Mouse (Mus musculus) stomach, embryonic 16.5 days (tissue): Measurements from ENCODE around the gene Ntrk2. TPM values are rescaled to one million over a fixed set of nuclear protein-coding genes. Genes with fewer than 3 reads are reported as not detected.

ENCODE experiments used
- ATAC-seq: fragments of 200-750 bp; cut with Nextera tagmentation; 2 replicates; pipeline ENCODE4 v1.8.0; 2017; ENCODE audit warnings: moderate number of reproducible peaks, moderate TSS enrichment; ENCODE audit not compliant: insufficient read depth, low FRiP score
- H3K27ac ChIP-seq: fragments of 300-500 bp; sonication (generic); 2 replicates; pipeline ENCODE4 v1.5.1; 2014; ENCODE audit warnings: low read length
- H3K27me3 ChIP-seq: fragments of 300-500 bp; sonication (generic); 2 replicates; pipeline ENCODE4 v1.6.1; 2014; ENCODE audit warnings: low read length, control low read depth, mixed read lengths; ENCODE audit not compliant: control insufficient read depth, insufficient read depth
- H3K36me3 ChIP-seq: fragments of 300-500 bp; sonication (generic); 2 replicates; pipeline ENCODE4 v1.6.1; 2014; ENCODE audit warnings: low read length; ENCODE audit not compliant: control insufficient read depth, insufficient read depth
- H3K4me1 ChIP-seq: fragments of 300-500 bp; sonication (generic); 2 replicates; pipeline ENCODE4 v1.6.1; 2014; ENCODE audit warnings: low read length, control low read depth, mixed read lengths; ENCODE audit not compliant: control insufficient read depth, insufficient read depth
- H3K4me2 ChIP-seq: fragments of 300-500 bp; sonication (generic); 2 replicates; pipeline ENCODE4 v1.6.1; 2014; ENCODE audit warnings: low read depth, low read length, mixed read lengths
- H3K4me3 ChIP-seq: fragments of 300-500 bp; sonication (generic); replicated peaks from 2 replicates; pipeline ENCODE4 v1.5.1; 2014; ENCODE audit warnings: mild to moderate bottlenecking, low read length
- H3K9ac ChIP-seq: fragments of 300-500 bp; sonication (generic); 2 replicates; pipeline ENCODE4 v1.6.1; 2014; ENCODE audit warnings: low read length
- H3K9me3 ChIP-seq: fragments of 300-500 bp; sonication (generic); replicated peaks from 2 replicates; pipeline ENCODE4 v1.6.1; 2016; ENCODE audit warnings: low read length, control low read depth; ENCODE audit not compliant: control insufficient read depth
- WGBS: fragments of 180-500 bp; shearing (Covaris S2); extraction: QIAGEN DNeasy Blood & Tissue Kit; methylation state at CpG from one replicate; pipeline ENCODE4 v1.1.7; 2014; 5-methylcytosine and 5-hydroxymethylcytosine counted together
- polyA plus RNA-seq: library from polyadenylated mRNA; unstranded; fragments of >200 nt; fragmentation: Nextera tagmentation; extraction: Ambion mirVana; gene quantifications from 2 replicates; pipeline ENCODE4 v1.2.1, GENCODE M21; 2015

Gene Ntrk2
- polyA plus RNA-seq, 1 experiment from 2014 or later: 8.0 TPM

DNA sequence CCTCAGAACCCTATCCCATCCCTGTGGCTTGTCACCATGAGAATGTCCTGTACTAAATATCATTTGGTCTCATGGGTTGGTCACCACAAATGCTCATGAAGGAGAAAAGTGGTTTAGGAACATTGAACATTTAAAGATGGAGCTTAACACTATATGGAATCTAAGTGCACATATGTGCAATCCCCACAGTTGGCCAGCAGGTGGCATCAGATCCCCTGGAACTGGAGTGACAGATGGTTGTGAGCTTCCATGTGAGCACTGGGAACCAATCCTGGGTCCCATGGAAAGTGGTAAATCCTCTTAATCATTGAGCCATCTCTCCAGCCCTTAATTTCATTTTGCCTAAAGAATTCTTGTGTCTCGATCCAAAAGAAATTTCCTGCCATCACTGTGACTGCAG is 308.3 kb downstream of the Ntrk2 start:
- no peaks in the 10 kb centered on the region for H3K4me1 ChIP-seq
- 89% methylated on average over 1 of the region's 1 CpGs for WGBS
- H3K9ac ChIP-seq: no peak overlapping the region
- ATAC-seq: no peak
- no peak overlapping the region for H3K4me3 ChIP-seq
- no peak overlapping the region for H3K4me2 ChIP-seq
- no peaks in the 10 kb centered on the region for H3K36me3 ChIP-seq
- H3K27ac ChIP-seq: no peak overlapping the region
- H3K9me3 ChIP-seq: peaks cover 2% of the 10 kb centered on the region; the same call in 1 of the 2 replicates
- H3K27me3 ChIP-seq: no peaks in the 10 kb centered on the region

DNA sequence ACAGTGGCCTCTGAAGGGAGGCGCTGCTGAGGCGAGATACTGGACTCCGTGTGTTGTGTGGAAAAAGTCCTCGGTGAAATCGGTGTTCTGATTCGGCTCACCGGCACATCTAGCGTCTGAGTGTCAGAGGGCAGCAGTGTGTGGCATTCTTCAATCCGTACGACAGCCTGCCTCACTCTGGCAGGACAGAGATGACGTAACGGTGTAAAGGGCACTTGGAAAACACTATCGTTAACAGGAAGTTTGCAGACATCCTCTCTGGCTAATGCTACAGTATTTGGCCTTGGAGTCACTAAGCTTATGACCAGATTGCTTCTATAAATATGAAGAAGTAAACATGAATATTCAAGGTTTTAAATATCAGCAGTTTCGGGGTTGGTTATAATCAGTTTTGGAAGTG is 309.2 kb downstream of the Ntrk2 start:
- H3K9me3 ChIP-seq: peaks cover 2% of the 10 kb centered on the region; the same call in 1 of the 2 replicates
- no peak for ATAC-seq
- WGBS: 79% methylated on average over 14 of the region's 14 CpGs

DNA sequence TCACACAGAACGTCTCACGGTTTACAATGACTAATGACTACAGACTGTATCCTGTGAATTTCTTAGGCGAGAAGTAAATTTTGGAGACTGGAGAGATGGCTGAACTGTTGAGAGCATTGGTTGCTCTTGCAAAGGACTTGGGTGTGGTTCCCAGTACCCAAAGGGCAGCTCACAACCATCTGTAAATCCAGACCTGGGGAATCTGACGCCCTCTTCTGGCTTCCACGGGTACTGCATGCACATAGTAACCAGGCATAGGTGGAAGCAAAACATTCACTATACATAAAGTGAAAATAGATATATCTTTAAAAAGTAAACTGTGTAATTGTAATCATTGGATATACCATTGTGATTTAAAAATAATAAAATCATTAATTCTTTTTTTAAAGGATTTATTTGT is 310.9 kb downstream of the Ntrk2 start:
- WGBS: 78% methylated on average over 5 of the region's 5 CpGs
- Histone ChIP-seq H3K4me1 (no peaks in the 10 kb centered on the region), H3K4me3 (no peak overlapping the region), H3K9me3 (peaks cover 2% of the 10 kb centered on the region; the same call in 1 of the 2 replicates), H3K9ac (no peak overlapping the region), H3K27me3 (no peaks in the 10 kb centered on the region), H3K36me3 (no peaks in the 10 kb centered on the region), H3K4me2 (no peak overlapping the region), H3K27ac (no peak overlapping the region)
- no peak for ATAC-seq

More for the DNA sequence above, 309.2 kb downstream of the Ntrk2 start:
- no peaks in the 10 kb centered on the region for H3K27me3 ChIP-seq
- no peaks in the 10 kb centered on the region for H3K4me1 ChIP-seq
- H3K4me2 ChIP-seq: no peak overlapping the region
- H3K36me3 ChIP-seq: no peaks in the 10 kb centered on the region
- H3K4me3 ChIP-seq: no peak overlapping the region
- H3K9ac ChIP-seq: no peak overlapping the region
- H3K27ac ChIP-seq: no peak overlapping the region

DNA sequence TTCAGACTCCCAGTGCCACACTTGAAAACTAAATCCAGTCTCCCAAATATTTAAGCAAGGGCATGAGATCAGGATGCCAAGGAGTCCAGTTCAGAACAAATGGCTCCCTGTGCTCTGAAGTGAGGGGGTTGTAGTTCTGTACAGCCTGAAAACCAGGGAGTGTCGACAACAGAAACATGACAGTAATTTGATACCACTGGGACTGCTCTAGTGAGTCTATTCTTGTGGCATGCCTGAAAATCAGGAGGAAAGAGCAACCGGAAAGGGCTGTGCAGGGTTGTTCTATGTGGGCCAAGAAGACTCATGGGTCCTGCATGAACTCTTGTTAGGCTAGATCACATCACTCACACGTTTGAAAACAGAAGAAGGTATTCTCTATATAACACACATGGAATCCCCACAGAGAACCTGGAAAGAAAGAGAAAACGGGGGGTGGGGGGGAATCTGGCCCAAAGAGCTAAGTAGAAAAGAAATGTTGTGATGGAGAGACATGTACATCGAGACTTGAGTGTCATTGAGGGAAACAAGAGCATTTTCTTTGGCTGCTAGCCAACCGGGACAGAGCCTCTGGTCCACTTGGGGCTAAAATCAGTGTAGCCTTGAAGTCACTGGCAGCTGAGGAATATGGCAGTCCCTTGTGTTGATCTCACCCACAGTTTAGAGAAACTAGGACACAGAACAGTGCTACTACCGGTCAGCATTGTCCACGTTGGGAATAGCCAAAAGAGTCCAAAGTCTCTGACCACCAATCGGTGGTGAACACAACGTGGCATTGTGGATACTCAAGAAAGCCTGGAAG is 313.4 kb downstream of the Ntrk2 start:
- WGBS: 75% methylated on average over 10 of the region's 10 CpGs
- Histone ChIP-seq H3K27me3 (no peaks in the 10 kb centered on the region), H3K4me2 (no peak overlapping the region)

DNA sequence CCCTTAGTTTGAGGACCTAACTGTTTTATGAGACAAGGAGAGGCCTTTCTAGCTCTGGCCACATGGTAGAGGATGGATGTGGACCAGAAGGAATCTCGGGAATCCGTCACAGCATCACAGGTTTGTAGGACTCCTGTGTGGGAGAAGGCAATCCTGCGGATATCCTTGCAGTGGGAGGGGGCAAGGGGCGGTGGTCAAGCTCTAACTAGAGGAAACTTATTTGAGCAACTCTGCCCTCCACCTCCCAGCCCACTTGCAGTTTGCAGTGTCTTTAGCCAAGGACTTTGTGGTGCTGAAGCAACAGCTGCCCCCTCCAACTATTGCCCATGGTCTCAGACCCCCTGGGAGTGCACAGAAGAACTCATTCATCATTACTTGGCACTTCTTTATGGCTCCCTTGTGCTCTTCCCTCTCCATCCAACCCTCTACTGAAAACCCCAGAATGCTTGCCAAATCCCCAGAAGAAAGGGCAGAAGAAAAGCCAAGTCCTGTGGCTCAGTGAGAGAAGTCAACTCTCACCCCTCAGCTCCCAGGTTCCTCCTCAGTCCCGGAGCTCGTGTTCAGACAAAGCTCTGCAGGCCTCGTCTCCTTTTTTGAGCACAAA is 336.9 kb downstream of the Ntrk2 start:
- ATAC-seq: no peak
- Histone ChIP-seq H3K9ac (no peak overlapping the region), H3K4me3 (no peak overlapping the region), H3K27ac (no peak overlapping the region), H3K36me3 (no peaks in the 10 kb centered on the region), H3K9me3 (no peaks in the 10 kb centered on the region), H3K4me1 (no peaks in the 10 kb centered on the region), H3K27me3 (no peaks in the 10 kb centered on the region), H3K4me2 (no peak overlapping the region)
- 68% methylated on average over 7 of the region's 7 CpGs for WGBS

More for the DNA sequence above, 313.4 kb downstream of the Ntrk2 start:
- Histone ChIP-seq H3K9me3 (peaks cover 2% of the 10 kb centered on the region; the same call in 1 of the 2 replicates), H3K36me3 (no peaks in the 10 kb centered on the region), H3K9ac (no peak overlapping the region), H3K4me3 (no peak overlapping the region), H3K4me1 (no peaks in the 10 kb centered on the region), H3K27ac (no peak overlapping the region)
- no peak for ATAC-seq

DNA sequence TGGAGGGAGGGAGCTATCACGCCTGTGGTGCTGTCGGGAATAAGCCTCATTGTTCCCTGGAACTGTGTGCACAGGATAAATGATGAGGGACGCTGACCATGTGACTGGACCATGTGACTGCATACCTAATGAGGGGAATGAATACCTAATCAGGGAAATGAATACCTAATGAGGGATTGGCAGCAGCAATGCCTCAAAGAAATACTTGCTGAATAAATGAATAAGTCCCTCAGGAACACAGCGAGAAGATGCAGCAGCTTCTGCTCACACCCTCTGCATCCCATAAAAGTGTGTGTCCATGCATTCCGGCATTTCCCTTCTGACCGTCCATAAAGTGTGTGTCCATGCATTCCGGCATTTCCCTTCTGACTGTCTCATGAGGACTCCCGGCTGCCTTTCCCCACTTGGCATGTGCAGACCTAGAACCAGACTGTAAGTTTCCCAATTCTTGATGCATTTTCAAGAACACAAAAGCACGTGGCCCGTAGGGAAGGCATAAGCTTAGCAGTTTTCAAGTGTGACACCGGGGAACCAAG is 338.0 kb downstream of the Ntrk2 start:
- Histone ChIP-seq H3K27me3 (no peaks in the 10 kb centered on the region), H3K9ac (no peak overlapping the region), H3K4me1 (no peaks in the 10 kb centered on the region), H3K4me2 (no peak overlapping the region), H3K36me3 (no peaks in the 10 kb centered on the region), H3K4me3 (no peak overlapping the region), H3K27ac (no peak overlapping the region), H3K9me3 (no peaks in the 10 kb centered on the region)
- ATAC-seq: no peak
- 66% methylated on average over 11 of the region's 11 CpGs for WGBS

DNA sequence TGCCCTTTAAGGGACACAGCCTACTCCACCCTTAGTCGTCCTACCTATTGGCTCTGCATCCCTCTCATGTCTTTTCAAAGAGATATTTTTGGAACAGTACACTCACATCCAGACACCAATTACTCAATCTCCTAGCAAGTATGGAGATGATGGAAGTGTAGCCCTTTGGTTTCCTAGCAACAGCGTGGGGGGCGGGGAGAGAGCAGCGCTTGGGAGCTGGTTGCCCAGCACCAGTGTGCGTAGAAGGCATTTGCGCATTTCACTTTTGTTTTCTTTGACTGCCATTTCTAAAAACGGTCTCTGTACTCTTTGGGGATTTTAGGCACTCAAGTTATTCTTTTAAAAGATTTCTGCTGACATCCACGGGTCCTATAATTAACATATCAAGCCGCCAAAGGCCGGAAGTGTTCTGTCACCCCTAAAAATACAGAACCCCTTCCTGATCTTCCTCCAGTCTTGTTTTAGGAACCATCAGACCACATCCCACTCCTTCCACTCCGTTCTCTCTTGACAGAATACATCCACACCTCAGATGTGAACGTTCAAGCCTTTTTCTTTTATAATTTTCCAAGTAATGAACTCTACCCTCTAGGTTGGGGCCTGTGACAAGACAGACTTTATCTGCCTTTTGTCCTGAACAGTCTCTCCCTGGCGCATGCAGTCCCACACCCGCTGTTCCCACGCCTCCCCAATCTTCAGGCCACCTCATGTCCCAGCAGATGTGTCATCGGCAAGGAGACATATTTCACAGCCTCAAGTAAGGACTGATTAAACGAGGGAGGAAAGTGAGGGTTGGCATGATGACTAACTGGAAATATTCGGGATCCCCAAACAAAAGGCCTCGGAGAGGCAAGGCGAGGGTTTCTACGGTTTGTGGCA is 339.5 kb downstream of the Ntrk2 start:
- WGBS: 54% methylated on average over 21 of the region's 21 CpGs
- no peak for ATAC-seq

DNA sequence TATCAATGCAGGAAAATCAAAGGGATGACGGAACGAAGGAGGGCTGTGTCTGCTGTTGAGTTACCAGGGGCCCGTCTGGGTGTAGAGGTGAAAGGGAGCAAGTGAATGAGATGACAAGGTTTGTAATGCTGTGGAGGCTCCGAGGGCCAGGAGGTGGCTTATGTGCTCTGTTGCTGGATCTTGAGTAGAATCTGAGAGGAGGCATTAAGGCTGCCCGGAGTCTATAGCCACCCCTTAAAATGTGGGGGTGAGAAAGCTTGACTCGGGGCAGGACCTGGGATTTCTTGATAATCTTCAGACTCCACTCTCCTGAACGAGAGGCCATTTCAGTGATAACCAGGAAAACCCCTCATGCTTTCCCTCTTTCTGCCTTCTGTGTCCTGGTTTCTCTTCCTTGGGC is 340.2 kb downstream of the Ntrk2 start:
- Histone ChIP-seq H3K4me1 (no peaks in the 10 kb centered on the region), H3K9ac (no peak overlapping the region), H3K9me3 (no peaks in the 10 kb centered on the region), H3K4me3 (no peak overlapping the region), H3K27me3 (no peaks in the 10 kb centered on the region), H3K27ac (no peak overlapping the region), H3K36me3 (no peaks in the 10 kb centered on the region), H3K4me2 (no peak overlapping the region)
- WGBS: 88% methylated on average over 7 of the region's 7 CpGs
- ATAC-seq: no peak

More for the DNA sequence above, 339.5 kb downstream of the Ntrk2 start:
- H3K4me3 ChIP-seq: no peak overlapping the region
- H3K9me3 ChIP-seq: no peaks in the 10 kb centered on the region
- H3K4me1 ChIP-seq: no peaks in the 10 kb centered on the region
- no peaks in the 10 kb centered on the region for H3K27me3 ChIP-seq
- H3K4me2 ChIP-seq: no peak overlapping the region
- no peaks in the 10 kb centered on the region for H3K36me3 ChIP-seq
- H3K9ac ChIP-seq: no peak overlapping the region
- no peak overlapping the region for H3K27ac ChIP-seq
